Mouse (Mus musculus): ENCODE results near the gene Krtap1-3. TPM values are rescaled to one million over a fixed set of nuclear protein-coding genes. Genes with fewer than 3 reads are reported as not detected.
"Not testable (repeated sequence)": the region's sequence is repeated elsewhere in the genome, so short reads cannot be mapped to it uniquely, and the experiment has no call there.

Krtap1-3 gene
- not detected in 2 replicates for total RNA-seq (2017)

DNA sequence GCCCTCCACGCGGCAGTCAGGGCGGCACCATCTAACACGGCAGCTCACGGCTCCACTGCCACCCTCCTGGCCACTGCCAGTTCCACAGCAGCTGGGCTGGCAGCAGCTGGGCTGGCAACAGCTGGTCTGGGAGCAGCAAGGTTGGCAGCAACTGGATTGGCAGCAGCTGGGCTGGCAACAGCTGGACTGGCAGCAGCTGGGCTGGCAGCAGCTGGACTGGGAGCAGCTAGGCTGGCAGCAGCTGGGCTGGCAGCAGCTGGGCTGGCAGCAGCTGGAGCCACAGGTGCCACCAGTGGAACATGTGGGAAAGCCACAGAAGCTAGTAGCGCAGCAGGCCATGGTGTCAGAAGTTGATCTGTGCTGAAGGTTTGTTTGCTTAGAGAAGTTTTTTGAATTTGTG lies at the start of gene Krtap1-3:
Gene Krtap1-3, minus strand, starts transcription at position 359 of the 400 bp plus-strand sequence.
- ATAC-seq (replicated peaks; ENCODE audit: low read depth, poor library complexity, severe bottlenecking) = no peak

DNA sequence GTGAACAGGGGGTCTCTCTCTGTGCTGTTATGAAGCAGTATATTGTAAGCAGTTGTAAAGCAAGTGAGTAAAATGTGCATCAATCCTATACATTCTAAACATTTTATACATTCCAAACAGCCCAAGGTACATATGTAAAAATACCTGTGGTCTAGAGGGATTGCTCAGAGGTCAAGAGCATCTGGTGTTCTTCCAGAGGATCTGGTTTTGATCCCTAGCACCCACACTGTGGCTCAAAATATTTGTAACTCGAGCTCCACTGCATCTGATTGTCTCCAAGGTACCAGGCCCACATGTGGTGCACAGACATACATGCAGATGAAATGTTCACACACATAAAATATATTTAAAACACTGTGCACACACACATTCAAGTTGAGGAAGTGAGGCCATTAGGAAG lies 49.8 kb upstream of the Krtap1-3 start:
- no peak for ATAC-seq (replicated peaks; ENCODE audit: low read depth, poor library complexity, severe bottlenecking)

DNA sequence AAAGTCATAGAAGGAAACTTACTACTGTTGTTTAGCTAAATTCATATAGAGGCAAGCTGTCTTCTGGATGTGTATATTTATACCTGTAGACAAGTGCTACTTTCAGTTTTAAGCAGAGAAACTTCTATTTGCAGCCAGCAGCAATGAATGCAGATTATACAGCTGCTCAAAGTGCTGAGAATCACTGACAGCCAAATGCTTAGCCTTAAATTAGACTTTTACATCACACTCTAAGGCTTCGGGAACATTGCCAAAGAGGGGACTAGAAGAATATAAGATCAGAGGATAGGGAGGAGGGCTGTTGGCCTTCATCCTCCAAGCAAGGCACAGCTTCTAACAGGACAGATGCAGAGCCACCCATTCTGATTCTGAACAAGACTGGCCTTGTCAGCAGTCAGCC lies 45.9 kb upstream of the Krtap1-3 start:
- no peak for ATAC-seq (replicated peaks; ENCODE audit: low read depth, poor library complexity, severe bottlenecking)

DNA sequence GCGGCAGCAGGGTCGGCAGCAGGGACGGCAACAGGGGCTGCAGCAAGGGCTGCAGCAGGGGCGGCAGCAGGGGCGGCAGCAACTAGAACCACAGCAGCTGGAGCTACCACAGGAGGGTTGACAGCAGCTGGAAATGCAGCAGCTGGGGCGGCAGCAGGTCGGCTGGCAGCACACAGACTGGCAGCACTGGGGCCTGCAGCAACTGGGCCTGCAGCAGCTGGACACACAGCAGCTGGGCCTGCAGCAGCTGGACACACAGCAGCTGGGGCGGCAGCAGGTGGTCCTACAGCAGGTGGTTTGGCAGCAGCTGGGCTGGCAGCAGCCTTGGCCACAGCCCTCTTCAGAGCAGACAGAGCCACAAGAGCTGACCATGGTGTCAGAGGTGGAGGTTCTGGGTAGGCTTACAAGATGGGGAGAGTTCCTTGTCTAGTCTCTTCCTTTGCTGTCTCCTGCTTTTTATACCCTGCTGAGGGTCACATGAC lies 43.6 kb upstream of the Krtap1-3 start, which contains the start of gene Krtap4-2:
Gene Krtap4-2, minus strand, starts transcription at position 432 of the 482 bp plus-strand sequence.
- no peak for ATAC-seq (replicated peaks; ENCODE audit: low read depth, poor library complexity, severe bottlenecking)

DNA sequence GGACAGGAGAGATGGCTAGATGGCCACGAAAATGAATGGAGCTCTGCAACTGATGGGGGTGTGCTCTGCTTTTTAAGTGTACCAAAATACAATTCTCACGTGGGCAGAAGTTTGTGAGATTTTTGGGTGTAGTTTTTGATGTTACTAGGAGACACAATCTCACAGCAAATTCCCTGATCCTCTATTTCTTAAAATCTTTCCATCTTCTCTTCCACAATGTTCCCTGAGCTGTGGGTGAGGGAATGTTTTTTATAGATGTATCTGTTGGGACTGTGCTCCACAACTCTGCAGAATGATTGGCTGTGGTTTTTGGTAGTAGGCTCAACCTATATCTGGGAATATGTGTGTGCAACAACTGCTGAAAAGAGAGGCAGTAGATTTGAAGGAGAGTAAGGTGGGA lies 42.2 kb upstream of the Krtap1-3 start:
- no peak for ATAC-seq (replicated peaks; ENCODE audit: low read depth, poor library complexity, severe bottlenecking)

DNA sequence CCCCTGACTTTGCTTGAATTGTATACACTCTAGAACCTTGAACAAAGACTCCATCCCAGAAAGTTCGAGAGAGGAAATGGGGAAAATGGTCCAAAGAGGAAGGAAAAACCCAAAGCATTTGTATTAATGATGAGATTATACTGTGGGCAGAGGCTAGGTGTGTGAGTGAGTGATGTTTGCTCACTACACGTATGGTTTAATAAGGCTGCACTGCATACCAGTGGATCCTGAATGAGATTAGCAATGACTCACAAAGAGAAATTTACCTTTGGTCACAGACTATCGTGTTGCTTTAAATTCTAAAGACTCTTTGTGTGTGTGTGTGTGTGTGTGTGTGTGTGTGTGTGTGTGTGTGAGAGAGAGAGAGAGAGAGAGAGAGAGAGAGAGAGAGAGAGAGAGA lies 39.8 kb upstream of the Krtap1-3 start:
- ATAC-seq (replicated peaks; ENCODE audit: low read depth, poor library complexity, severe bottlenecking) = no peak

DNA sequence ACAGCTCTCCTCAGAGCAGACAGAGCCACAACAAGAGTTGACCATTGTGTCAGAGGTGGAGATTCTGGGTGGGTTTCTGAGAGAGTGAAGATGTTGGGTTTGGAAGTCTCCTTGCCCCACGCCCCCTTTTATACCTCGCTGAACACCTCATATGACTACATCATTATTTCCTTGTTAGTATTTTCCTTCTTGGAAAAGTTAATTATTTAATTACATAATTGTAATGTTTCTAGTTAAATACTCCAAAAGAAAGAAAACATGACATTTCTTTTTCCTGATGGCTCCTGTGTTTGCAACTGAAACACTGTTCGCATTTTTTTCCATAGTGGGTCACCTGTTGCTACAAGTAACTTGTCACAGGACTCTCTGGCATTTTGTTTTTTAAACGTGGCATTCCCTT lies 37.0 kb upstream of the Krtap1-3 start, which contains the start of gene Krtap4-1:
Gene Krtap4-1, minus strand, starts transcription at position 101 of the 400 bp plus-strand sequence.
- no peak for ATAC-seq (replicated peaks; ENCODE audit: low read depth, poor library complexity, severe bottlenecking)

DNA sequence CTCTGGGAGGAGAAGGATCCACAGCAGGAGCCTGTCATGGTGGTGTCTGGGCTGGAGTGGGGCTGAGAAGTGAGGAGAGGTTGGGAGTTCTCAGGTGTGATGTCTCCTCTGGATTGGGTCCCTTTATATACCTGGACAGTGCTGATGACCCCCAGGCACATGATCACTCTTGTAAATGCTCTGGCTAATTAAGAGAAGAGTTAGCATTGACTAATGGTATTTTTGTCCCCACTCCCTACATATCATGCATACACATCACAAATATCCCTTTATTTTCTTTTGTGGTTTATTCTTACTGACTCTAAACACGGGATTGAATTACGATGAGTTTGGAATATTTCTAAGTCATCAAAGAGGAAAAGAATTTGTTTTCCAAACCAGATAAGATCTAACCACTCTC lies 29.2 kb upstream of the Krtap1-3 start, which contains the start of gene Gm11562:
Gene Gm11562, minus strand, starts transcription at position 101 of the 400 bp plus-strand sequence.
- ATAC-seq (replicated peaks; ENCODE audit: low read depth, poor library complexity, severe bottlenecking) = no peak

DNA sequence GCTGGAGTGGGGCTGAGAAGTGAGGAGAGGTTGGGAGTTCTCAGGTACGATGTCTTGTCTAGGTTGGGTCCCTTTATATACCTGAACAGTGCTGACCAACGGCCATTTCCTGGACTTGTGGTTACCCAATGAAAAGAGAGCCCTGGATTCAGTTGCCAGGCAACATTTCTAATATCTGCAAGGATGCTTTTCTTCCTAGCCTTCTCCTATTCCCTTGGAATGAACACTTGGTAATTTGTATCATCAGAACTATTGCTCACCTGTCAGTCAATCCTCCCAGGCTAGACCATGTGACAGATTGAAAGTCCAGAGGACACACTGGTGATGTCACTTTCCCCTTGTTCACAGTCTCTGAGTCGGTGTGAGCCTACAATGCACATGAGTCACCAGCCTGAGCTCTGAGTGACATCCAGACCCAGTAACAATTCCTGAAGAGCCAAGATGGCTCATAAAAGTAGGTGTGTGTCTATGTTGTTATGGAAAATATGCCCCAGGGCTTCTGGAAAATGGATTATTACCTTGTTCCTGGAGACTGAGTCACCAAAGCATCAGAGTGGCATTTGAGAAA lies 23.7 kb upstream of the Krtap1-3 start, which contains the start of gene Krtap2-4:
Gene Krtap2-4, minus strand, starts transcription at position 51 of the 568 bp plus-strand sequence.
- no peak for ATAC-seq (replicated peaks; ENCODE audit: low read depth, poor library complexity, severe bottlenecking)

DNA sequence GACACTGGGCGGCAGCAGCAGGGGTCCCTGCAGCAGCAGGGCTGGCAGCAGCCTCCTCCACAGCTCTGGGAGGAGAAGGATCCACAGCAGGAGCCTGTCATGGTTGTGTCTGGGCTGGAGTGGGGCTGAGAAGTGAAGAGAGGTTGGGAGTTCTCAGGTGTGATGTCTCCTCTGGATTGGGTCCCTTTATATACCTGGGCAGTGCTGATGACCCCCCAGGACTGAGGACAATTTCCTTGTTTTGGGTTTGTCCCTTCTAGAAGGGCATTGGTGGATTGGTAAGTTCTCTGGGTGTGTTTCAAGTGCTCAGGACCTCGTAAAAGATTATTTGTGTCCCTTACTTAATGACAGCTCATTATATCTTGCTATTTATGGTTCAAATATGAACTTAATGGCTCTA lies 18.9 kb upstream of the Krtap1-3 start, which contains the start of gene Gm11937:
Gene Gm11937, minus strand, starts transcription at position 101 of the 400 bp plus-strand sequence.
- not testable (repeated sequence) for ATAC-seq (replicated peaks; ENCODE audit: low read depth, poor library complexity, severe bottlenecking)

DNA sequence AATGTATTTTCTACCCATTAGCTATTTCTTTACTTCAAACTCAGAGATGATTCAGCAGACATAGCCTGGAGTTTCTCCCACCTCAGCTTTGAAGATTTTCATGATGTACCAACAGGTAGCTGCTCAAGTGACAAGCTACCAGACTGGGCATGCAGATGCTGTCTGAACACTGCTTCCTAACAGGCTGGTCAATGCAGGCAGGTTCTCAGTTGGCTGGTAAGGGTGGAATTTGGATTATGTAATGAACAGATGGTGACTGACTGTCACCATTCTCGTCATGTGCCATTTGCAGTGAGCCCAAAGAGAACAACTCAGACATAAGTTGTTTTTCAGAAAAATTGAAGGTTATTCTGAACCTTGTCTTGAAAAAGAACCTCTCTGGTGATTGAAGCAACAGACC lies 18.0 kb upstream of the Krtap1-3 start:
- ATAC-seq (replicated peaks; ENCODE audit: low read depth, poor library complexity, severe bottlenecking) = no peak

DNA sequence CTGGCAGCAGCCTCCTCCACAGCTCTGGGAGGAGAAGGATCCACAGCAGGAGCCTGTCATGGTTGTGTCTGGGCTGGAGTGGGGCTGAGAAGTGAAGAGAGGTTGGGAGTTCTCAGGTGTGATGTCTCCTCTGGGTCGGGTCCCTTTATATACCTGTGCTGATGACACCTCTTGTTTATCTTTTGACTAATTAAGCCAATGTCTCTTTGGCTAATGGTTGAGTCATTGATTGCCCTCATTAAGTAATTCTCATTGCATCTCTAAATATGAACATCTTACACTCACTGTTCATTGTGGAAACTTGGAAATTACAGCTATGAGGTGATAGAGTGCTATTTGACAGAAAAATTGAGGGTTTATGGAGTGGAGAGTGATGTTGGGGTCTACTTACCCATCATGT lies 12.1 kb upstream of the Krtap1-3 start, which contains the start of gene Gm11938:
Gene Gm11938, minus strand, starts transcription at position 101 of the 400 bp plus-strand sequence.
- not testable (repeated sequence) for ATAC-seq (replicated peaks; ENCODE audit: low read depth, poor library complexity, severe bottlenecking)

DNA sequence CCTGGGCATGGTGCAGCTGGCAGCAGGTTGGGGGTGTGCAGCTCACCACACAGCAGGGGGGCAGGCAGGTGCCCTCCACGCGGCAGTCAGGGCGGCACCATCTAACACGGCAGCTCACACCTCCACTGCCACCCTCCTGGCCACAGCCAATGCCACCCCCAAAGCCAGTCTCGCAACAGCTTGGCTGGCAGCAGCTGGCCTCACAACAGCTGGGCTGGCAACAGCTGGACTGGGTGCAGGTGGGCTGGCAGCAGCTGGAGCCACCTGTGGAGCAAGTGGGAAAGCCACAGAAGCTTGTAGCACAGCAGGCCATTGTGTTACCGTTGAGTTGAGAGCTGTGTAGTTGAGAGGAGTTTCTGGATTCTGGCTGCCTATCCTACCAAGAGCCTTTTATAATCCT lies 6.6 kb upstream of the Krtap1-3 start, which contains the start of gene Krtap9-3:
Gene Krtap9-3, minus strand, starts transcription at position 364 of the 400 bp plus-strand sequence.
- ATAC-seq (replicated peaks; ENCODE audit: low read depth, poor library complexity, severe bottlenecking) = not testable (repeated sequence)

DNA sequence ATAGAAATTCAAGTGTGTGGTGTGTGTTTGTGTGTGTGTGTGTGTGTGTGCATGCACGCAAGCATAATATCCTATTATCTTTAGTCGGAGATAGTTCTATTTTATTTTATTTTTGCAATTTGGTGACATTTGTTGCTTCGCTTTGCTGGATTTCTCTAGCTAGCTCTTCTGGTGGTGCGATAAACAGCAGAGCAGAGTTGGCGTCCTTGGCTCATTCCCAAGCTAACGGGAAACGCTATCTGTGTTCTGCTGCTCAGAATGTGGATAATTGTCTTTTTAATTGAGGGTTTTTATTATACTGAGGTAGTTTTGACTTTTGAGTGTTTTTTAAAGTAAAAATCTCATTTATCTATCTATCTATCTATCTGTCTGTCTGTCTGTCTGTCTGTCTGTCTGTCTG lies 6.0 kb downstream of the Krtap1-3 start:
- no peak for ATAC-seq (replicated peaks; ENCODE audit: low read depth, poor library complexity, severe bottlenecking)

DNA sequence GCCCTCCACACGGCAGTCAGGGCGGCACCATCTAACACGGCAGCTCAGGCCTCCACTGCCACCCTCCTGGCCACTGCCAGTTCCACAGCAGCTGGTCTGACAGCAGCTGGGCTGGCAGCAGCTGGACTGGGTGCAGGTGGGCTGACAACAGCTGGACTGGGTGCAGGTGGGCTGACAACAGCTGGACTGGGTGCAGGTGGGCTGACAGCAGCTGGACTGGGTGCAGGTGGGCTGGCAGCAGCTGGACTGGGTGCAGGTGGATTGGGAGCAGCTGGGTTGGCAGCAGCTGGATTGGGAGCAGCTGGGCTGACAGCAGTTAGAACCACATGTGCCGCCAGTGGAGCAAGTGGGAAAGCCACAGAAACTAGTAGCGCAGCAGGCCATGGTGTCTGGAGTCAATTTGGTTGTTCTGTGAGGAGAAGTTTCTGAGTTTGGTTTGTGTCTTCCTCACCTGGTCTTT lies 7.9 kb downstream of the Krtap1-3 start, which contains the start of gene Krtap1-4:
Gene Krtap1-4, minus strand, starts transcription at position 410 of the 460 bp plus-strand sequence.
- no peak for ATAC-seq (replicated peaks; ENCODE audit: low read depth, poor library complexity, severe bottlenecking)

DNA sequence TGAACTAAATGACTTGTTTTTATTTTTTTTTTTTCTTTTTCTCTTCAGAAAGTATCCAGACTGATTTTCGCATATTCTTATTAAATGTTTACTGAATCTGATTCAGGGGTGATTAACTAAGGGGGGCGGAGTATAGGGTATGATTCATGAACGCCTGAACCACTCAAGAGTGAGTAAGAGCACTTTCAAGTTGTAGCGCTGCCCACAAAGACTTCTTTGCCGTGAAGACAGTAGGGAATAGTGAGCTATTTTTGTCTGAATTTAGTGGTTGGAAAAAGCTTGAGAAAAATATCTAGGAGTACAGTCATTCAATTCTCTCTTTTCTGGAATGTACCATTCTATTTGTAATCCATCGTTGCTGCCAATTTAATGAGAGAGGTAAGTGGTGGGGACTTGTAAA lies 9.6 kb downstream of the Krtap1-3 start:
- ATAC-seq (replicated peaks; ENCODE audit: low read depth, poor library complexity, severe bottlenecking) = no peak

DNA sequence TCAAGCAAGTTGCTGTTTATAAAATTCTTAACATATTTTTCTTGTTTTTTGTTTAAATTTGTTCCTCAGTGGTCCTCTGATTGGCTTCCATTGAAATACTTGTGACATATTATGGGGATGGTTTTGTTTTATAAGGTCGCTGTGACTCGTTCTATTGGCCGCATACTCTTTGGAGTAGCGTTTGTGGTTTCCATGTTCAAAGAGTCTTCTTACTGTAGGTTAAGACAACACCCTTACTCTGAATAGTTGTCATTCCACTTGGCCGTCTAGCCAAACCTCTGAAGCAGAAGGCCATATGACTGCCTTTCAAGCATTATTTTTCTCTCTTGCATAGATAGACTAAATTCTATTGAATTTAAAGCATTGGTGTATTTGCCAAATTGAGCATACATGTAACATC lies 10.1 kb downstream of the Krtap1-3 start:
- no peak for ATAC-seq (replicated peaks; ENCODE audit: low read depth, poor library complexity, severe bottlenecking)

DNA sequence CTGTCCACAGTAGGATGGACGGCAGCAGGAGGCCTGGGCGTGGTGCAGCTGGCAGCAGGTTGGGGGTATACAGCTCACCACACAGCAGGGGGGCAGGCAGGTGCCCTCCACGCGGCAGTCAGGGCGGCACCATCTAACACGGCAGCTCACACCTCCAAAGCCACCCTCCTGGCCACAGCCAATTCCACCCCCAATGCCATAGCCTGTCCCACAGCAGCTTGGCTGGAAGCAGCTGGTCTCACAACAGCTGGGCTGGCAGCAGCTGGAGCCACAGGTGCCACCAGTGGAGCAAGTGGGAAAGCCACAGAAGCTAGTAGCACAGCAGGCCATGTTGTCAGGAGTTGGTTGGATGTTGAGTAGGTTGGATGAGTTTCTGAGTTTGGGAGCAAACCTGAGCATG lies 10.5 kb downstream of the Krtap1-3 start, which contains the start of gene Krtap1-5:
Gene Krtap1-5, minus strand, starts transcription at position 381 of the 400 bp plus-strand sequence.
- no peak for ATAC-seq (replicated peaks; ENCODE audit: low read depth, poor library complexity, severe bottlenecking)

DNA sequence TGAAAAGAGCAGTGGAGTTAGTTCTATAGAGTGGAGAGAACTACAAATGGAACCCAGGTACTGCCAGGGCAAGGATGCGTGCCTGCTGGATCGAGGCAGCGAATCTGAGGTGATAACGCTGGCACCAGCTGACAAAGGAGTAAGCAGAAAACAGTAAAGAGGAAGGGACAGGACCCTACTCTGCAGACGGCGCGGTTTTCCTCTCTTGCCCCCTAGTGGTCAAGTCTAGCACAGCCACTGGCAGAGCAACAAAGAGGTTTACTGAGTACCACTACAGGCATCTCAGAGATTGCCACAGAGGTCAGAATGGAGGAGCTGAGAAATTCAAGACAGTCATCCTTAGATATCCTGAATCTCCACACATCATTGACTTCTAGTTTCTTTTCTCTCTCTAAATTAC lies 17.0 kb downstream of the Krtap1-3 start:
- ATAC-seq (replicated peaks; ENCODE audit: low read depth, poor library complexity, severe bottlenecking) = peak; percentile 94

DNA sequence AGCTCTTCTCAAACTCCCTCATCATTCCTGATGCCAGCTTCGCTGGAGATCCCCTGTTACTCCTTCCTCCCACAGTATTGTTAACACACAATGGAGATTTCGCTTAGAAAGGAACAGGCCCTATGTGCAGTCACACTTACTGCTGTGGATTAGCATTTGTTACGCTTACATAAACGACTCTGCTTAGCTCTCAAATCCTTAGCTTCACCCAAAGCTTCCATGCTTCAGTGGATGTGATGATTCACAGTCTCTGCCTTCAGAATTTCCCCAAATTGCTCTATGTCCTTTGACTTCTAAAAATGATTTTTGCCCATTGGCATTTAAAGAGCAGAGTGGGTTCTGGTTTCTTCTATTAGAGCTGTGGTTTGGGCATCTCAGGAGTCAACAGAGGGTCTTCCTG lies 18.0 kb downstream of the Krtap1-3 start:
- no peak for ATAC-seq (replicated peaks; ENCODE audit: low read depth, poor library complexity, severe bottlenecking)

DNA sequence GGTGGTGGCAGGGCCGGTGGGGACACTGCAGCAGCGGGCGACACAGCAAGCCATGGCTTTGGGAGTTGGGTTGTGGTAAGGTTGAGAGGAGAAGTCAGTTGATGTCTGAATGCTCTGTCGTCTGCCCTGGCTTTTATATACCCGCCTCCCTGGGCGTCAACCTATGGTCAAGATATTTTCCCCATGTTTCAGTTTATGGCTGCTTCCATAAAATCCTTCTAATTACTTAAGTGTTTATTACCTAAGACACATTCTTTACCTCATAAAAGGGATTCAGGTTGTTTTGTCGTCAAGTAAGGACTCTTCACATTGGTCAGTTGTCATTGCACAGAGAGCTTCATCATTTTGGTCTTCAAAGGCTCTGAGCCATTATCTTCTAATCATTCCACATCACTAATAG lies 24.6 kb downstream of the Krtap1-3 start, which contains the start of gene Krtap3-1:
Gene Krtap3-1, minus strand, starts transcription at position 101 of the 400 bp plus-strand sequence.
- ATAC-seq (replicated peaks; ENCODE audit: low read depth, poor library complexity, severe bottlenecking) = no peak

All from common myeloid progenitor, adult 5-6 weeks (primary cell).